ENCODE assay signal across 22 mouse cellular contexts in genomic region chr11:68761155-68761554, GRCm38 (mm10).
"Had no signal": no experiment of that assay in that cellular context is flagged by ENCODE, and none has a peak within 500 bp of the region (broad histone marks: within the 10 kb centered on the region; RNA-seq: fewer than 3 reads in every experiment).

No protein-coding gene starts in this region.

- H3K4me1 ChIP-seq: hindbrain, embryonic 10.5 days had no signal

- H3K4me2 ChIP-seq: heart, embryonic 12.5 days; heart, embryonic 15.5 days; hindbrain, embryonic 12.5 days; hindbrain, embryonic 15.5 days; kidney, embryonic 15.5 days; limb, embryonic 13.5 days; limb, embryonic 15.5 days; liver, embryonic 12.5 days had no signal

- ATAC-seq: hindbrain, postnatal 0 days; intestine, embryonic 16.5 days; liver, embryonic 12.5 days had no signal

- H3K27ac ChIP-seq: heart, embryonic 10.5 days; heart, embryonic 15.5 days; hindbrain, embryonic 10.5 days; hindbrain, embryonic 12.5 days; hindbrain, embryonic 15.5 days; hindbrain, postnatal 0 days; kidney, embryonic 15.5 days; kidney, postnatal 0 days; limb, embryonic 13.5 days; limb, embryonic 15.5 days; liver, embryonic 12.5 days; liver, embryonic 14.5 days had no signal

- H3K27me3 ChIP-seq: heart, embryonic 12.5 days; heart, embryonic 15.5 days; hindbrain, embryonic 12.5 days; hindbrain, embryonic 15.5 days; kidney, embryonic 15.5 days; limb, embryonic 13.5 days; limb, embryonic 15.5 days; liver, embryonic 12.5 days had no signal

- DNase-seq: gastrocnemius, postnatal 25 days; heart, adult 18-20 months; heart, postnatal 4 days; kidney, adult 11 months; kidney, postnatal 14 days; layer of hippocampus, adult 9-11 months; layer of hippocampus, postnatal 36 days; left cerebral cortex, postnatal 4 days had no signal

- H3K9me3 ChIP-seq: heart, embryonic 10.5 days; heart, embryonic 12.5 days; heart, embryonic 15.5 days; hindbrain, embryonic 10.5 days; hindbrain, embryonic 12.5 days; hindbrain, embryonic 15.5 days; kidney, embryonic 15.5 days; limb, embryonic 13.5 days; limb, embryonic 15.5 days; liver, embryonic 12.5 days had no signal

- H3K4me3 ChIP-seq: heart, embryonic 10.5 days; heart, embryonic 12.5 days; heart, embryonic 15.5 days; hindbrain, embryonic 10.5 days; hindbrain, embryonic 12.5 days; hindbrain, embryonic 15.5 days; kidney, embryonic 15.5 days; limb, embryonic 13.5 days; limb, embryonic 15.5 days; liver, embryonic 12.5 days had no signal

- H3K9ac ChIP-seq: heart, embryonic 12.5 days; heart, embryonic 15.5 days; hindbrain, embryonic 12.5 days; hindbrain, embryonic 15.5 days; kidney, embryonic 15.5 days; limb, embryonic 13.5 days; limb, embryonic 15.5 days; liver, embryonic 12.5 days; liver, embryonic 14.5 days had no signal
